Mouse (Mus musculus): ENCODE results near the gene Hist2h2ab.

The Hist2h2ab gene

GRCm38 (mm10) chr3:96219661-96220130 lies at the start of gene Hist2h2ab, which contains the start of gene Bola1:
Hist2h2ab (plus strand) TSS chr3:96219865.
Bola1 (minus strand) TSS chr3:96219709.
- peak; percentile 99 for DNase-seq (ENCODE audit: low read depth)

DNA sequence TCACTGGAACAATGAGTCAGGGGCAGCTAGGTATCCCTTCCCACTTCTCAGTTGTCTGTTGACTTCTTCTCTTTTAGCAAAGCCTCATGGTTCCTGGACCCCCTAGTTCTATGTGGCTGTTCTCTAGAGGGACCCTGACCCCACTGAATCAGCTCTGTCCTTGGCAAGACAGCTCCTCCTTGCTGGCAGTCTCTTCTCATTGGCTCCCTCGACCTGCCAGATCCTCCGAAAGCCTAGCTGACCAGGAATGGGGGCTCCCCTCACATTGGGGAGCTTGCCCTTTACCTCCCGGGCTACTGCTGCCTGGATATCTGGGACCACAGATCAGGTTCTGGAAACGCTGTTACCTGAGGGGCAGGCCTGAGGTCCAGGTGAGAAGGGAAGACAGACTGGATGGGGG lies 49.4 kb upstream of the Hist2h2ab start:
- no peak for DNase-seq (ENCODE audit: low read depth)

- peak; percentile 68 for DNase-seq (ENCODE audit: low read depth)
Measured at GRCm38 (mm10) chr3:96170976-96171545, 48.6 kb upstream of the Hist2h2ab start.

DNA sequence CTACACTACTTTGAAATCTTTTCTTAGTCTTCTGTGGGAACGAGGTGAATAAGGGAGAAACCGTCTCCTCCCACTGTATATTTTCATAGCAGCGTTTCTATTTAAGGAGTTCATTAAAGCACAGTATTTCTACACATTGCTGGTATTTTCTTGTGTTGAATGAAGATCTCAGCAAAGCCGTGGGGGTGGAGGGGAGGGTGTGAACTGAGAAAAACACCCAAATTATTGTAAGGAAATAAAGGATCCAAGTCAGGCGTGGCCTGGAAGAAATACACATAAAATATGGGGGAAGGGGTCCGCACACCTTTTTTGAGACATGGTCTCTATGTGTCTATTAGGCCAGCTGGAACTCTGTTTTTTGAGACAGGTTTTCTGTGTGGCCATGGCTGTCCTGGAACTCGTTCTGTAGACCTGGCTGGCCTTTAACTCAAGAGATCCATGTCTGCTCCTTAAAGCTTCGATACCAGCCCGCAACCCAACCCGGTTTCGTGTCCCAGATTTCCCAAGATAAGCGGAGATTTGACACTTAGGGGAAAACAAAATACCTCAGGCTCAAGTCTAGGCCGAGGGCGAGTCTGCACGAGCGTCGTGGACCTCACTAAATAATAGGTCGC lies 48.0 kb upstream of the Hist2h2ab start:
- DNase-seq (ENCODE audit: low read depth), result no peak

DNA sequence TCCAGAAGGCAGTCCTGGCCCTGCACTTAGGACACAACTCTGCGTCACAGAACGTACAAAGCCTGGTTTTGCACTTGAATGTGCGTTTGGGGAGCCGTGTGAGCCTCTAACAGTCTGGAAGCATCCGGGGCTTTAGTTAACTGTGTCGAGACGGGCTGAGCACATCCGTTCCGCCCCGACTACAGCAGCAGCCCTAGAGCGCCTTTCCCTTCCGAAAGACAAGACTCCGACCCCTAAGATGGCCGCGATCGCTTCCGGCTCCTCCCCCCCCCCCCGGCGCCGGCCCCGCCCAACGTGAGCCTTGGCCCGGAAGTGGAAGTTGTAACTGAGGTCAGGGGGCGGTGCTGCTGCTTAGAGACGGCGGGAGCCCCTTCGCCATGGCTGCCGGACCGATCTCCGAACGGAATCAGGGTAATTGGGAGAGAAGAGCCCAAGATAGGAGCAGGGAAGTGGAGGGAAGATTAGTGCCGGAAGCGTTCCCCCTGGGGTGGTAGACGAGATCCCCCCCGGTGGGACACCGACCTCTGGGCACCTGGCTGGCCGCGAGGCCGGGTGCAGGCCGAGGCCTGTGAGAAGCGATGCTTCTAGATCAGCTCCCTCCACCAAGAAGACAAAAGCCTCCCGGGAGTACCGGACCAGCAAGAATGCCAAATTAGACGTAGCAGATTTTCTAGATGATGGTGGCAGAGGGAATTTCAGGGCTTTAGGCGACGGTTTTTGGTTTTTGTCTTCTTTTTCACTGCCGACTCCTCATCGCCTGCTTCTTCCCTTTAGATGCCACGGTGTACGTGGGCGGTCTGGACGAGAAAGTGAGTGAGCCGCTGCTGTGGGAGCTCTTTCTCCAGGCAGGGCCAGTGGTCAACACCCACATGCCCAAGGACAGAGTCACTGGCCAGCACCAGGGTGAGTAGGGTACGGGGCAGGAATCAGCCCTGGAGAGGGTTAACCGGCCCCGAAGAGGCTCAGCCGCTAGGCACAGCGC lies 47.2 kb upstream of the Hist2h2ab start, which contains the start of gene Sf3b4:
Gene Sf3b4, plus strand, starts transcription at position 136 of the 982 bp plus-strand sequence.
- peak; percentile 97 for DNase-seq (ENCODE audit: low read depth)

GRCm38 (mm10) chr3:96173185-96173584 lies 46.5 kb upstream of the Hist2h2ab start:
- DNase-seq (ENCODE audit: low read depth), result no peak

DNA sequence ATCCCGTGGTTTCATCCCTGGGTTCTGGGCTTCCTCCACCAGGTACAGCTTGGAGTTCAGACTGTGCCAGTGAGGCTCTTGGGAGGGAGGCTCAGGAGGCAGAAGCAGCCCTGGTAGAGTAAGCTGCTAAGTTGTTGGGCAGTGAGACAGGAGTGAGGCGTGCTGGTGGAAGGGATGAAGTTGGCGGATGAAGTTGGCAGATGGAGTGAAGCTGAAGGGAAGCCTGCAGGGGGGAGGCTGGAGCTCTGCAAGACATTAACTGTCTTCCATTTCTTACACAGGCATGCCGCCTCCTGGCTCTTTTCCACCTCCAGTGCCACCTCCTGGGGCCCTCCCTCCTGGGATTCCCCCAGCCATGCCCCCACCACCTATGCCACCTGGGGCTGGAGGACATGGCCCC lies 45.6 kb upstream of the Hist2h2ab start:
- DNase-seq (ENCODE audit: low read depth), result peak; percentile 28

GRCm38 (mm10) chr3:96175251-96175650 lies 44.4 kb upstream of the Hist2h2ab start:
- DNase-seq (ENCODE audit: low read depth), result no peak

GRCm38 (mm10) chr3:96178427-96178826 lies 41.2 kb upstream of the Hist2h2ab start:
- no peak for DNase-seq (ENCODE audit: low read depth)

- no peak for DNase-seq (ENCODE audit: low read depth)
Measured at GRCm38 (mm10) chr3:96178902-96179301, 40.8 kb upstream of the Hist2h2ab start.

GRCm38 (mm10) chr3:96179531-96179930 lies 40.1 kb upstream of the Hist2h2ab start:
- DNase-seq (ENCODE audit: low read depth), result no peak

GRCm38 (mm10) chr3:96180727-96181477 lies 38.8 kb upstream of the Hist2h2ab start, which contains the start of gene Sv2a:
Sv2a (plus strand) TSS chr3:96181151.
- peak; percentile 25 for DNase-seq (ENCODE audit: low read depth)

DNA sequence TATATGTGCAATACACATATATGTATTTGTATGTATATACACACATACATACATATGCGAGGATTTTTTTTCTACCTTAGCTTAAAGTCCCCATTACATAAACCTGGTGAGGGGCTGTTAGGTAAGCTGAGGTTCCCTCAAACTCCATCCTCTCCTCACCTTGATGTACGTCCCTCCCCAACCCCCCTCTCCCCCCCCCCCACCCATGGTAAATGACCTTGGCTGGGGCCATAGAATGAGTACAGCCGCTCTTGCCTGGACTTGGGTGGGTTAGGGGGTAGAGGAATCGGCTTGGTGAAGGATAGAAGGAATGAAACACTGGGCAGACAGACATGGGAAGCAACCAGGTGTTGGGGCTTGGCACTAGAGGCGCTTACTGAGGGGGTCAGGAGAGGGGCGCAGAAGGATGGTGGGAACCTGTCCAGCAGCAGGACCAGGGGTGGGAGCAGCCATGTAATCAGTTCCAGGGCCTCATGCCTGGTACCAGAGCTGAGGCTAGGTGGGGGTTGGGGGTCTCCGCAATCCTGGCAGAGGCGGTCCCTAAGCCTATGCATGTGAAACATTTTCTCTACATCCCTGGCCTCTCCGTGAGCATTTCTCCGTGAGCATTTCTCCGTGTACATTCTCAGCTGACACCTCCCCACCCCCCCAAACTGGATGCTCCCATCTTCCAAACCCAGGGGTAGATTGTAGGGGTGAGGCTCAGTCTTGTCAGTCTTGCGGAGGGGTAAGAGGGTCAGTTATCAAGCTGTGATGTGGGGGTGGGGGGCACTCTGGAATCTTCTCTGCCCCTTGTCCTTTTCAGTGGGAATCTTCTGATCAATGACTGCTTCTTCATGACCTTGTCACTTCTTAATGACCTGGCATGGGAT lies 37.9 kb upstream of the Hist2h2ab start:
- no peak for DNase-seq (ENCODE audit: low read depth)

DNA sequence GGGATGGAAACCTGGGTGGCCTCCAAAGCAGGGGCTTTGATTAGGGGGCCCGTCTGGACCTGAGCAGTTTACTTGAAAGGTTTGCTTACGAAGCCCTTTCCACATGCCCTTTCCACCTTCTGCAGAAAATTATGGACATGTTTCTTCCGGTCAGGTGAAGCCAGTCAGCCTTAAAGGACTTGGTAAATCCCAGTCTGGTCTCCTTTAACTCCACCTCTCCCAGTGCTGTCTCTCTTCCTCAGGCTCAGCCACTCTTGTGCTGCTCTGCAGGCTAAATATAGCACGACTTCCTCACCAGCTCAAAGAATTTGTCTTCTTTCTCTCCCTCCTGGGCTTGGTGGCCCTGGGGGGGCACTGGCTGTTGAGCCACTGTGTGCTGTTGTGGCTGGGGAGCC lies 37.3 kb upstream of the Hist2h2ab start:
- no peak for DNase-seq (ENCODE audit: low read depth)

- no peak for DNase-seq (ENCODE audit: low read depth)
Measured at GRCm38 (mm10) chr3:96192977-96193376, 26.7 kb upstream of the Hist2h2ab start.

DNA sequence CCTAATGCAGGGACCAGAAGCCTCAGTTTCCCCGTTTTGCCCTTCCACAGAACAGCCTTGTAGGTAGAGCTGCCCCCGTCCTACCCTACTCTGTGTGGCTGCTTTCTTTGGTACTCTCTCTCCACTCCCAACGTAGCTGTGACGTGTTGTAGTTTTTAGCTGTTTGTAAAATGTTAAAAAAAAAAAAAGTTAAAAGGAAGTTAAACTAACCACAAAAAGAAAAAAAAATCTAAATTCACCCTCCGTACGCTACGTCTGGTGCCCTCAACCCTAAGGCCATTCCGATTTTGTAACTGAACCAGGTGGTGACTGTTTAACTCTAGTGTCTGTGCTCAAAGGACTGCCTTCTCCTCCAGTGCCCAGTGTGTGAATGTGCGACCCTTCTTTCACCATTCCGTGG lies 24.7 kb upstream of the Hist2h2ab start:
- no peak for DNase-seq (ENCODE audit: low read depth)

- no peak for DNase-seq (ENCODE audit: low read depth)
Measured at GRCm38 (mm10) chr3:96195616-96196313, 23.9 kb upstream of the Hist2h2ab start.

- DNase-seq (ENCODE audit: low read depth), result no peak
Measured at GRCm38 (mm10) chr3:96196437-96197128, 23.1 kb upstream of the Hist2h2ab start.

GRCm38 (mm10) chr3:96197129-96197749 lies 22.4 kb upstream of the Hist2h2ab start:
- DNase-seq (ENCODE audit: low read depth), result peak; percentile 95
